Mouse (Mus musculus) MEL (cell line): ENCODE measurements at regions not wholly inside any gene's neighbourhood (a gene's known extent, or its start where the extent isn't known, plus 50 kb on each side); places are given as distances from the start of the nearest gene placed in this dataset.

Experiments used
- DNase-seq: peaks from one replicate; pipeline ENCODE4 v3.0.0; 2011; ENCODE audit warnings: low read depth, low spot score
- H3K27ac ChIP-seq: 2 replicates; pipeline ENCODE4 v1.5.1; 2012; ENCODE audit warnings: low read depth, mild to moderate bottlenecking, control low read depth, low read length, moderate library complexity; ENCODE audit not compliant: control insufficient read depth
- H3K27me3 ChIP-seq, 2 experiments: fragments of 150-350 bp in 1 of 2; sonication (generic) in 1 of 2; 2 replicates each; pipeline ENCODE4 v1.6.1; 2012; ENCODE audit warnings: low read length in 2 of 2, mild to moderate bottlenecking in 2 of 2, improper control_type of control experiment in 1 of 2, moderate library complexity in 1 of 2; ENCODE audit not compliant: insufficient read depth in 2 of 2, control insufficient read depth in 1 of 2
- H3K36me3 ChIP-seq, 2 experiments: 2 replicates each; pipeline ENCODE4 v1.6.1; 2012 to 2014; ENCODE audit warnings: low read length in 2 of 2, improper control_type of control experiment in 1 of 2, inconsistent platforms in 1 of 2, mild to moderate bottlenecking in 1 of 2; ENCODE audit not compliant: insufficient read depth in 2 of 2, control insufficient read depth in 1 of 2
- H3K4me1 ChIP-seq, 2 experiments: fragments of 150-350 bp in 1 of 2; sonication (generic) in 1 of 2; 2 replicates each; pipeline ENCODE4 v1.6.1; 2012; ENCODE audit warnings: low read length in 2 of 2, improper control_type of control experiment in 1 of 2, mild to moderate bottlenecking in 1 of 2; ENCODE audit not compliant: insufficient read depth in 2 of 2, control insufficient read depth in 1 of 2
- H3K4me3 ChIP-seq, 2 experiments: fragments of 150-350 bp in 1 of 2; sonication (generic) in 1 of 2; 2 replicates each; pipeline ENCODE4 v1.5.1; 2012; ENCODE audit warnings: low read depth in 2 of 2, low read length in 2 of 2, mild to moderate bottlenecking in 2 of 2, moderate library complexity in 2 of 2, control low read depth in 1 of 2, improper control_type of control experiment in 1 of 2; ENCODE audit not compliant: control insufficient read depth in 1 of 2, insufficient read depth in 1 of 2
- H3K79me2 ChIP-seq: 2 replicates; pipeline ENCODE4 v1.6.1; 2012; ENCODE audit warnings: mild to moderate bottlenecking, low read length, moderate library complexity; ENCODE audit not compliant: control insufficient read depth, poor library complexity, insufficient read depth
- H3K9ac ChIP-seq: 2 replicates; pipeline ENCODE4 v1.6.1; 2012; ENCODE audit warnings: low read depth, mild to moderate bottlenecking, control low read depth, low read length, moderate library complexity; ENCODE audit not compliant: control insufficient read depth, poor library complexity, severe bottlenecking
- H3K9me3 ChIP-seq: fragments of 150-350 bp; sonication (generic); replicated peaks from 2 replicates; pipeline ENCODE4 v1.6.1; 2012; ENCODE audit warnings: mild to moderate bottlenecking, low read length, improper control_type of control experiment, moderate library complexity; ENCODE audit not compliant: insufficient read depth
- BHLHE40 ChIP-seq: IDR thresholded peaks from 2 replicates; pipeline ENCODE4 v1.6.1; 2012; ENCODE audit warnings: low read depth, mild to moderate bottlenecking, inconsistent platforms, low read length, improper control_type of control experiment, borderline replicate concordance
- CHD2 ChIP-seq: IDR thresholded peaks from 2 replicates; pipeline ENCODE4 v1.6.1; 2011; ENCODE audit warnings: low read length, improper control_type of control experiment
- CTCF ChIP-seq, 3 experiments: IDR thresholded peaks in 2 of 3; conservative IDR thresholded peaks in 1 of 3; 2 replicates each; pipeline ENCODE4 v1.5.1; 2011 to 2012; ENCODE audit warnings: low read length in 3 of 3, low read depth in 2 of 3, mild to moderate bottlenecking in 2 of 3, improper control_type of control experiment in 1 of 3, inconsistent platforms in 1 of 3, mixed read lengths in 1 of 3, moderate library complexity in 1 of 3; ENCODE audit not compliant: control insufficient read depth in 1 of 3, insufficient read depth in 1 of 3, poor library complexity in 1 of 3, severe bottlenecking in 1 of 3
- E2F4 ChIP-seq: IDR thresholded peaks from 2 replicates; pipeline ENCODE4 v1.6.1; 2011; ENCODE audit warnings: low read depth, low read length, improper control_type of control experiment, borderline replicate concordance
- EP300 ChIP-seq, 2 experiments: IDR thresholded peaks; 2 replicates each; pipeline ENCODE4 v1.6.1; 2011; ENCODE audit warnings: improper control_type of control experiment in 2 of 2, low read length in 2 of 2, low read depth in 1 of 2, mild to moderate bottlenecking in 1 of 2
- ETS1 ChIP-seq: IDR thresholded peaks from 2 replicates; pipeline ENCODE4 v1.6.1; 2012; ENCODE audit warnings: low read depth, mild to moderate bottlenecking, inconsistent platforms, low read length, improper control_type of control experiment, moderate library complexity
- GABPA ChIP-seq: IDR thresholded peaks from 2 replicates; pipeline ENCODE4 v1.6.1; 2012; ENCODE audit warnings: low read depth, mild to moderate bottlenecking, inconsistent platforms, low read length, improper control_type of control experiment, moderate library complexity
- GATA1 ChIP-seq: IDR thresholded peaks from 2 replicates; pipeline ENCODE4 v1.6.1; 2011; ENCODE audit warnings: low read depth, low read length, improper control_type of control experiment
- HCFC1 ChIP-seq: IDR thresholded peaks from 2 replicates; pipeline ENCODE4 v1.6.1; 2012; ENCODE audit warnings: low read depth, mild to moderate bottlenecking, inconsistent platforms, low read length, improper control_type of control experiment, moderate library complexity
- KAT2A ChIP-seq: conservative IDR thresholded peaks from 2 replicates; pipeline ENCODE4 v1.6.1; 2012; ENCODE audit warnings: low read depth, low read length, improper control_type of control experiment, inconsistent platforms
- MAFK ChIP-seq: IDR thresholded peaks from 2 replicates; pipeline ENCODE4 v1.6.1; 2011; ENCODE audit warnings: low read depth, mild to moderate bottlenecking, low read length, improper control_type of control experiment, borderline replicate concordance
- MAX ChIP-seq: IDR thresholded peaks from 2 replicates; pipeline ENCODE4 v1.6.1; 2011; ENCODE audit warnings: low read length, improper control_type of control experiment
- MAZ ChIP-seq: IDR thresholded peaks from 2 replicates; pipeline ENCODE4 v1.6.1; 2012; ENCODE audit warnings: low read depth, mild to moderate bottlenecking, inconsistent platforms, low read length, improper control_type of control experiment
- MYB ChIP-seq: IDR thresholded peaks from 2 replicates; pipeline ENCODE4 v1.6.1; 2011; ENCODE audit warnings: mild to moderate bottlenecking, low read depth, low read length, improper control_type of control experiment
- MYC ChIP-seq: IDR thresholded peaks from 2 replicates; pipeline ENCODE4 v1.6.1; 2011; ENCODE audit warnings: low read depth, mild to moderate bottlenecking, low read length, improper control_type of control experiment, moderate library complexity
- NELFE ChIP-seq: IDR thresholded peaks from 2 replicates; pipeline ENCODE4 v1.6.1; 2011; ENCODE audit warnings: low read depth, low read length, improper control_type of control experiment
- NRF1 ChIP-seq: IDR thresholded peaks from 2 replicates; pipeline ENCODE4 v1.6.1; 2014; ENCODE audit warnings: low read depth, mild to moderate bottlenecking, inconsistent platforms, low read length, improper control_type of control experiment, moderate library complexity; ENCODE audit not compliant: poor library complexity, insufficient read depth, severe bottlenecking
- POLR2AphosphoS2 ChIP-seq: IDR thresholded peaks from 2 replicates; pipeline ENCODE4 v1.6.1; 2011; ENCODE audit warnings: low read length, improper control_type of control experiment
- POLR2AphosphoS5 ChIP-seq: IDR thresholded peaks from 2 replicates; pipeline ENCODE4 v1.6.1; 2012; ENCODE audit warnings: low read depth, borderline replicate concordance, mild to moderate bottlenecking, inconsistent platforms, low read length, moderate library complexity, mixed read lengths
- RAD21 ChIP-seq: IDR thresholded peaks from 2 replicates; pipeline ENCODE4 v1.6.1; 2011; ENCODE audit warnings: mild to moderate bottlenecking, low read depth, low read length, improper control_type of control experiment
- RCOR1 ChIP-seq: IDR thresholded peaks from 2 replicates; pipeline ENCODE4 v1.6.1; 2012; ENCODE audit warnings: low read depth, mild to moderate bottlenecking, inconsistent platforms, low read length, improper control_type of control experiment
- SIN3A ChIP-seq: IDR thresholded peaks from 2 replicates; pipeline ENCODE4 v1.6.1; 2012; ENCODE audit warnings: low read length, improper control_type of control experiment, inconsistent platforms
- SMC3 ChIP-seq: IDR thresholded peaks from 2 replicates; pipeline ENCODE4 v1.6.1; 2011; ENCODE audit warnings: low read depth, low read length, improper control_type of control experiment
- TAL1 ChIP-seq: IDR thresholded peaks from 2 replicates; pipeline ENCODE4 v1.6.1; 2012; ENCODE audit warnings: mild to moderate bottlenecking, inconsistent platforms, low read length, moderate library complexity, mixed read lengths
- UBTF ChIP-seq: IDR thresholded peaks from 2 replicates; pipeline ENCODE4 v1.6.1; 2012; ENCODE audit warnings: low read depth, mild to moderate bottlenecking, inconsistent platforms, low read length, improper control_type of control experiment, moderate library complexity, borderline replicate concordance; ENCODE audit not compliant: insufficient read depth
- USF1 ChIP-seq: IDR thresholded peaks from 2 replicates; pipeline ENCODE4 v1.6.1; 2014; ENCODE audit warnings: low read depth, mild to moderate bottlenecking, inconsistent platforms, low read length, improper control_type of control experiment, moderate library complexity
- USF2 ChIP-seq, 2 experiments: IDR thresholded peaks; 2 replicates each; pipeline ENCODE4 v1.6.1; 2011 to 2012; ENCODE audit warnings: improper control_type of control experiment in 2 of 2, low read length in 2 of 2, borderline replicate concordance in 1 of 2, inconsistent platforms in 1 of 2, low read depth in 1 of 2, mild to moderate bottlenecking in 1 of 2; ENCODE audit not compliant: insufficient read depth in 1 of 2
- ZC3H11A ChIP-seq: IDR thresholded peaks from 2 replicates; pipeline ENCODE4 v1.6.1; 2012; ENCODE audit warnings: low read depth, mild to moderate bottlenecking, inconsistent platforms, low read length, improper control_type of control experiment
- ZKSCAN1 ChIP-seq: IDR thresholded peaks from 2 replicates; pipeline ENCODE4 v1.6.1; 2012; ENCODE audit warnings: low read depth, mild to moderate bottlenecking, inconsistent platforms, low read length, improper control_type of control experiment, moderate library complexity
- ZMIZ1 ChIP-seq: IDR thresholded peaks from 2 replicates; pipeline ENCODE4 v1.6.1; 2012; ENCODE audit warnings: low read depth, mild to moderate bottlenecking, inconsistent platforms, low read length, improper control_type of control experiment, moderate library complexity
- ZNF384 ChIP-seq: IDR thresholded peaks from 2 replicates; pipeline ENCODE4 v1.6.1; 2012; ENCODE audit warnings: low read depth, mild to moderate bottlenecking, inconsistent platforms, low read length, improper control_type of control experiment

DNA sequence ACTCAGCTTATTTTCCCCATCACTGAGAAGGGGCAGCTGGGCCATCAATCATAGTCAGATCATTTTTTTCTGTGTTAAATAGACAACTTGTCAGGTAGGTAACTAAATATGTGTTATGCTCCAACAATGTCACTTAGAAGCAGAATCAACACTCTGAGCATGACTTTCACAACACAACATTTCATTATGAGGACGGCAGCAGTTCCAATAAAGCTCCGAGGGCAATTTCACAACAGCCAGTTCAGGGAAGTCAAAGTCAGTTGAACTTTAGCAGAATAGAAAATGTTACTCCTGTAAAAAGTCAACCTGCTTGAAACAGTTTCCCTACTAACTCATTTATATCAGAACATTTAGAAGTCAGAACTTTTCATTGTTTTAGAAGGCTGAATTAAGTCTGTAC lies 522.1 kb upstream of the Brinp3 start:
- no peak for TF ChIP-seq MYC
- TF ChIP-seq MAX = no peak
- no peak for TF ChIP-seq E2F4
- TF ChIP-seq TAL1 = no peak
- TF ChIP-seq GABPA = no peak
- no peak for TF ChIP-seq GATA1
- no peak for TF ChIP-seq ZMIZ1
- no peak for TF ChIP-seq USF1
- TF ChIP-seq KAT2A = no peak
- no peak for TF ChIP-seq CTCF (IDR thresholded peaks at IDR 0.05 in 2 of 3, conservative IDR thresholded peaks at IDR 0.05 in 1 of 3; ENCODE audit: control insufficient read depth in 1 of 3, insufficient read depth in 1 of 3, low read depth in 2 of 3, low read length in 3 of 3, poor library complexity in 1 of 3, severe bottlenecking in 1 of 3)
- no peak for TF ChIP-seq NRF1
- TF ChIP-seq BHLHE40 = no peak
- TF ChIP-seq, all 39 proteins: peak for 0
- no peak overlapping the region for H3K27ac ChIP-seq

DNA sequence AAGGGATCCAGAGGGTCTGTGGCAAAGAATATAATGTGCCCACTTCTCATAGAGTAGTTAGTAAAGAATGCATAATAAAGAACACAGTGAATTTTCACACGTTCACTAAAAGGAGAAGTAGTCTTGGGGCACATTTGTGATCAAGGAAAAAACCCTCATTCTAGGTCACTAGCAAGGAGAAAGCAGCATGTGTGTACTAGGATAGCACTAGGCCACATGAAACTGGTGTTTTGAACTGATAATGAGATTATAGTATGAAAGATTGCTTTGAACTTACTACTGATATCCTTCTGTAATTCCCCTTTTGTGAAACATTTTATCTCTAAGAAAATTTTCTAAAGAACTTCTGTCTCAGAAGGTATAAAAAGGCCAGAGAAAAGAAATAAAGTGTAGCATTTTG lies 492.6 kb upstream of the Brinp3 start:
- H3K9ac ChIP-seq = no peak overlapping the region
- H3K27me3 ChIP-seq = no peaks in the 10 kb centered on the region
- H3K36me3 ChIP-seq = peaks cover 0 to 14% of the 10 kb centered on the region in 2 experiments; a peak in 2 of 4 replicates
- H3K4me1 ChIP-seq = peaks cover 4 to 7% of the 10 kb centered on the region in 2 experiments
- peak overlapping the region; percentile 68 for H3K27ac ChIP-seq
- H3K9me3 ChIP-seq = no peaks in the 10 kb centered on the region
- H3K4me3 ChIP-seq = no peak overlapping the region
- no peaks in the 10 kb centered on the region for H3K79me2 ChIP-seq
- DNase-seq = peak; percentile 80
- TF ChIP-seq MYB (no peak), UBTF (no peak), GABPA (no peak), ZKSCAN1 (no peak), ZMIZ1 (no peak), RCOR1 (peak; percentile 71; the same call in 1 of the 2 replicates), SIN3A (no peak), NRF1 (no peak), ETS1 (peak; percentile 74), USF2 (IDR thresholded peaks at IDR 0.05; ENCODE audit: borderline replicate concordance in 1 of 2, insufficient read depth in 1 of 2, low read depth in 1 of 2, low read length in 2 of 2) (no peak), ZNF384 (no peak), MAFK (no peak), USF1 (no peak), HCFC1 (no peak), E2F4 (no peak), MAZ (no peak), POLR2AphosphoS5 (no peak), ZC3H11A (no peak), CHD2 (no peak), SMC3 (no peak), EP300 (IDR thresholded peaks at IDR 0.05; ENCODE audit: low read depth in 1 of 2, low read length in 2 of 2) (peak; percentile 88 to 94), NELFE (no peak), POLR2AphosphoS2 (no peak), CTCF (IDR thresholded peaks at IDR 0.05 in 2 of 3, conservative IDR thresholded peaks at IDR 0.05 in 1 of 3; ENCODE audit: control insufficient read depth in 1 of 3, insufficient read depth in 1 of 3, low read depth in 2 of 3, low read length in 3 of 3, poor library complexity in 1 of 3, severe bottlenecking in 1 of 3) (no peak), RAD21 (no peak)

More for the DNA sequence above, 522.1 kb upstream of the Brinp3 start:
- Histone ChIP-seq H3K4me1 (peaks cover 0 to 6% of the 10 kb centered on the region in 2 experiments; a peak in 2 of 4 replicates), H3K36me3 (0 out of 4 replicates have a peak, but pooled peaks cover 0 to 2% of the 10 kb centered on the region in 2 experiments), H3K4me3 (no peak overlapping the region), H3K9ac (no peak overlapping the region), H3K27me3 (no peaks in the 10 kb centered on the region), H3K79me2 (no peaks in the 10 kb centered on the region), H3K9me3 (no peaks in the 10 kb centered on the region)
- no peak for DNase-seq
